Mouse (Mus musculus): Measurements from ENCODE around the gene Slco6c1. TPM values are rescaled to one million over a fixed set of nuclear protein-coding genes. Genes with fewer than 3 reads are reported as not detected.
A peak's percentile ranks its signal among the peaks of the same experiment; 100 is the strongest.

Gene Slco6c1
- total and polyA plus RNA-seq, 2 experiments from 2014 or later: 0.05 TPM; not detected in 1

DNA sequence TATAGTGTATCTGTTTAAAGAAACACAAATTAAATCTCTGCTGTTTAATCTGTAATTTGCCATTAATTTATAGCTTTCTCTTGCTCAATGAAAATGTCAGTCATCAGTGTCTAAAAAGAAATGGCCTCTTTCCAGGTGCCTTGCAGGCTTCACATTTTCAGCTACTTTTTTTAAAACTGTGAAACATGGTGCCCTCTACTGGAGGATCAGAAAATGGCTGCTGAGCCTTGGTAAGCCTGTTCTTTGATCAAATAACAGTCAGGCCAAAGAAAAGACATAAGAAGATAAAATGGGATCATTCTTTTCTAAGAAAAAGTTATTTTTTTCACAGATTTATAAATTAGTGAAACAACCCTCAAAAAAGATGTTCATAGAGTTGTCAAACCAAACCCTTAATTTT lies 109.1 kb downstream of the Slco6c1 start:
- H3K9ac ChIP-seq (replicated peaks; ENCODE audit: low read length, poor library complexity, severe bottlenecking): no peak overlapping the region
- H3K27ac ChIP-seq (ENCODE audit: low read depth, low read length): no peak overlapping the region
- H3K27me3 ChIP-seq (ENCODE audit: insufficient read depth, low read length): no peaks in the 10 kb centered on the region
- H3K4me1 ChIP-seq (ENCODE audit: insufficient read depth, low read length): no peaks in the 10 kb centered on the region
- DNase-seq (ENCODE audit: low spot score): peak; percentile 83
- no peak overlapping the region for H3K4me3 ChIP-seq (ENCODE audit: low read depth, low read length)
- no peak for ATAC-seq (ENCODE audit: low FRiP score)
- no peaks in the 10 kb centered on the region for H3K9me3 ChIP-seq (ENCODE audit: low read length)
- TF ChIP-seq CTCF (IDR thresholded peaks at IDR 0.05): peak; percentile 74
- H3K4me2 ChIP-seq (ENCODE audit: low read depth, low read length, poor library complexity, severe bottlenecking): no peak overlapping the region
- no peaks in the 10 kb centered on the region for H3K36me3 ChIP-seq (ENCODE audit: insufficient read depth, low read length)
